Mouse (Mus musculus) 416B (cell line): Measurements from ENCODE around the gene Enox1.

Source experiments
- DNase-seq: peaks from one replicate; pipeline ENCODE4 v3.0.0; 2011; ENCODE audit warnings: low read depth

The Enox1 gene

GRCm38 (mm10) chr14:77196246-77196645, 39.7 kb downstream of the Enox1 start:
- DNase-seq, result no peak

GRCm38 (mm10) chr14:77197414-77197915, 40.9 kb downstream of the Enox1 start:
- no peak for DNase-seq

- no peak for DNase-seq
Measured at GRCm38 (mm10) chr14:77210889-77211288, 54.3 kb downstream of the Enox1 start.

GRCm38 (mm10) chr14:77213210-77213609, 56.6 kb downstream of the Enox1 start:
- no peak for DNase-seq

- DNase-seq, result no peak
Measured at GRCm38 (mm10) chr14:77214848-77215247, 58.3 kb downstream of the Enox1 start.

- DNase-seq, result no peak
Measured at GRCm38 (mm10) chr14:77225346-77225745, 68.8 kb downstream of the Enox1 start.

- DNase-seq, result no peak
Measured at GRCm38 (mm10) chr14:77238811-77239210, 82.2 kb downstream of the Enox1 start.

- peak; percentile 8 for DNase-seq
Measured at GRCm38 (mm10) chr14:77239360-77239759, 82.8 kb downstream of the Enox1 start.

GRCm38 (mm10) chr14:77246977-77247376, 90.4 kb downstream of the Enox1 start:
- DNase-seq, result no peak

- DNase-seq, result no peak
Measured at GRCm38 (mm10) chr14:77248426-77248825, 91.9 kb downstream of the Enox1 start.

GRCm38 (mm10) chr14:77248946-77249345, 92.4 kb downstream of the Enox1 start:
- no peak for DNase-seq

- no peak for DNase-seq
Measured at GRCm38 (mm10) chr14:77250652-77251238, 94.2 kb downstream of the Enox1 start.

- no peak for DNase-seq
Measured at GRCm38 (mm10) chr14:77255201-77255600, 98.6 kb downstream of the Enox1 start.

GRCm38 (mm10) chr14:77255711-77256110, 99.1 kb downstream of the Enox1 start:
- DNase-seq, result no peak

- DNase-seq, result no peak
Measured at GRCm38 (mm10) chr14:77256943-77257342, 100.4 kb downstream of the Enox1 start.

- DNase-seq, result no peak
Measured at GRCm38 (mm10) chr14:77257461-77257860, 100.9 kb downstream of the Enox1 start.

GRCm38 (mm10) chr14:77258186-77258585, 101.6 kb downstream of the Enox1 start:
- no peak for DNase-seq

GRCm38 (mm10) chr14:77259686-77260085, 103.1 kb downstream of the Enox1 start:
- no peak for DNase-seq

GRCm38 (mm10) chr14:77260107-77260506, 103.5 kb downstream of the Enox1 start:
- no peak for DNase-seq

- no peak for DNase-seq
Measured at GRCm38 (mm10) chr14:77266805-77267771, 110.5 kb downstream of the Enox1 start.

- no peak for DNase-seq
Measured at GRCm38 (mm10) chr14:77272248-77272930, 115.8 kb downstream of the Enox1 start.

- no peak for DNase-seq
Measured at GRCm38 (mm10) chr14:77272931-77273446, 116.4 kb downstream of the Enox1 start.
